Mouse (Mus musculus) megakaryocyte, embryonic 14.5 days (primary cell): Measurements from ENCODE around the gene Kndc1. TPM values are rescaled to one million over a fixed set of nuclear protein-coding genes. Genes with fewer than 3 reads are reported as not detected.

Experiments
- H3K27me3 ChIP-seq: replicated peaks from 2 replicates; pipeline ENCODE3; 2012; ENCODE audit warnings: inconsistent platforms
- H3K36me3 ChIP-seq: replicated peaks from 2 replicates; pipeline ENCODE3; 2012; ENCODE audit warnings: low read length, inconsistent platforms, mixed read lengths
- H3K4me1 ChIP-seq: 2 replicates; pipeline ENCODE4 v1.6.1; 2012; ENCODE audit warnings: inconsistent platforms
- H3K4me3 ChIP-seq: replicated peaks from 2 replicates; pipeline ENCODE3; 2012; ENCODE audit warnings: moderate library complexity, mild to moderate bottlenecking, inconsistent platforms
- H3K9me3 ChIP-seq: 2 replicates; pipeline ENCODE4 v1.6.1; 2012; ENCODE audit warnings: inconsistent platforms
- FLI1 ChIP-seq: IDR thresholded peaks from 2 replicates; pipeline ENCODE4 v1.6.1; 2012; ENCODE audit warnings: low read length, inconsistent platforms, mixed read lengths
- GATA1 ChIP-seq: IDR thresholded peaks from 3 replicates; pipeline ENCODE4 v1.6.1; 2012; ENCODE audit warnings: mixed read lengths, low read length, inconsistent platforms, borderline replicate concordance
- polyA plus RNA-seq: library from polyadenylated mRNA; stranded (reverse); fragments of >175 nt; gene quantifications from 2 replicates; pipeline ENCODE4 v1.2.3, GENCODE M21; 2012; ENCODE audit warnings: low replicate concordance; ENCODE audit not compliant: insufficient read depth

Gene Kndc1
- polyA plus RNA-seq: not detected in 2 replicates

DNA sequence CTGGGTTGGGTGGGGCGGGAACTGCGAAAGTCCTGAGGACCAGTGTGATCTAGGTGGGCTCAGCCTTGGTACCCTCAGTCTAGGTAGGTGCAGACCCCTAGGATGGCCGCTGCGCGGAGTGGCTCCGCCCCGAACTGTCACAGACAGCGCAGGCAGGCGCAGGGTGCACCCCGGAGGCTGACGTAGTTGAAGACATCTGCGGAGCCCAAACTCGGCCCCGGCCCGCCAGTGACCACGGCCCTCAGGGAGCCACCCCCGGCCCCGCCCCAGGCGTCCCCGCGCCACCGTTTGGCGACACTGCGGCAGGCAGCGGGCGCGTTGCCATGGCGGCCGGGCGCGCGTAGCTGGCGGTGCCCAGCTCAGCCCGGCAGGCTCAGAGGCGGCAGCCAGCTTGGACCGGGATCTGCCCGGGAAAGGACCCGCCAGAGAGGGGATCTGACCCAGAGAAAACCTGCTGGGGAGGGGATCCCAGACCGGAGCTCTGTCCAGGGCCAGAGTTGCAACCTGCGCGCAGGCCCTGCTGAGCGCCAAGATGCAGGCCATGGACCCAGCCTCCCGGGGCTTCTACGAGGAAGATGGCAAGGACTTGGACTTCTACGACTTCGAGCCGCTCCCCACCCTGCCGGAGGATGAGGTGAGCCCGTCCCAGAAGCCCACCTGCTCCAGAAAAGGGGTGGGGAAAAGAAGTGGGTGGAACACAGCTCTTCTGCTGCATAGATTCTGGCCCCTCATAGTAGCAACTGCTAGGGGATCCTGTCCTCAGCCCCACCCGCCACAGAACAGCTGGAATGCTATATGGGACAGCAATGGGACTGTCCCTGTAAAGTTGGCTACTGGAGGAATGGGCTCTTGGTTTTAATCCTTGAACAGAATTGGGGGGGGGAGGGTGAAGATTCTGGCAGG, at the start of gene Kndc1:
Kndc1 (plus strand) TSS at position 42 of the 903 bp plus-strand sequence.
- H3K4me3 ChIP-seq: peak within 1 kb of the TSS; percentile 38
- no peak for TF ChIP-seq FLI1
- TF ChIP-seq GATA1: no peak

GRCm38 (mm10) chr7:139845101-139845500, 49.4 kb upstream of the Kndc1 start:
- peaks cover 38% of the 10 kb centered on the region for H3K27me3 ChIP-seq
- no peak for TF ChIP-seq FLI1
- TF ChIP-seq GATA1: no peak
- no peaks in the 10 kb centered on the region for H3K4me1 ChIP-seq
- H3K36me3 ChIP-seq: no peaks in the 10 kb centered on the region
- peaks cover 7% of the 10 kb centered on the region for H3K9me3 ChIP-seq
- H3K4me3 ChIP-seq: no peak overlapping the region

More for the DNA sequence above, at the start of gene Kndc1:
- Histone ChIP-seq H3K27me3 (peaks cover 87% of the 10 kb centered on the region), H3K36me3 (no peaks in the 10 kb centered on the region), H3K4me1 (no peaks in the 10 kb centered on the region), H3K9me3 (no peaks in the 10 kb centered on the region; the same call in 1 of the 2 replicates)

DNA sequence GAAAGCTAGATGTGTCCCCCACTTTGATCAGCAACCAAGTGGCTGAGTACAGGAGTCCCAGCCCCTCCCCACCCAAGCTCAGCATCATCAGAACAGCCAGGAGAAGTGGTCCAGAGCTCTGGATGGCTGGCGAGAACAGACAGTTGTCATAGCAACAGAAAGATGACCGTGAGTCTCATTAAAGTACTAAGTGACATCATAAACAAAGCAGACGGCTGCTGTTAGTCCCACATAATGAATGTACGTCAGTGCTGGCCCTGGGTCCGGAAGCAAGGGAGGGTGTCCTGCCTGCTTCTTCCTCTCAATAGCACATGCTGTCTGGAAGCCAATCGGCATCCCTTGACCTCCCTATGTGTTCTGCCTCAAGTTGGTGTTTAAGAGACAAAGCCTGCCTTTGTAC, 44.3 kb upstream of the Kndc1 start:
- Histone ChIP-seq H3K36me3 (no peaks in the 10 kb centered on the region), H3K4me3 (no peak overlapping the region), H3K27me3 (peaks cover 39% of the 10 kb centered on the region), H3K4me1 (no peaks in the 10 kb centered on the region), H3K9me3 (no peaks in the 10 kb centered on the region)
- no peak for TF ChIP-seq GATA1
- no peak for TF ChIP-seq FLI1

- Histone ChIP-seq H3K27me3 (peaks cover 36% of the 10 kb centered on the region), H3K36me3 (no peaks in the 10 kb centered on the region), H3K4me1 (no peaks in the 10 kb centered on the region), H3K9me3 (no peaks in the 10 kb centered on the region), H3K4me3 (no peak overlapping the region)
- no peak for TF ChIP-seq FLI1
- TF ChIP-seq GATA1: no peak
Measured at GRCm38 (mm10) chr7:139850677-139851076, 43.8 kb upstream of the Kndc1 start.

DNA sequence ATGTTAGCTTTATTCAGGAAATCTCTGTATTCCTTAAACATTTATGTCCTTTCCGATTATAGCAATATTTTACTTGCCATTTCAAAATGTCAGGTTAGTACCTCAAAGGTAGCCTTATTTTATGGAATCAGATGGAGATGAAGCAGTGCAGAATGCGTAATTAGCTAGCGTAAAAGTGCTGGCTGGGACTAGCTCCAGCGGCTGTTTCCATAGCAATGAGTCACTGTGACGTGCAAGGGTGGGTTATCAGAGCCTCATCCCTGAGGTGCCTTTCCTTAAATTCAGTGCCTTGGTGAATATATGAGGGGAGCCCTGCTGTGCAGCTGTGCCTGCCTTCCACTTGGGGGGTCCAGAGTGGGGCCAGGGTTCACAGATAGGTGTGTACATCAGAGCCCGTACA, 43.4 kb upstream of the Kndc1 start:
- H3K4me3 ChIP-seq: no peak overlapping the region
- H3K9me3 ChIP-seq: no peaks in the 10 kb centered on the region
- TF ChIP-seq GATA1: 0 out of 3 replicates have a peak, but pooled peaks have one; percentile 9
- no peak for TF ChIP-seq FLI1

DNA sequence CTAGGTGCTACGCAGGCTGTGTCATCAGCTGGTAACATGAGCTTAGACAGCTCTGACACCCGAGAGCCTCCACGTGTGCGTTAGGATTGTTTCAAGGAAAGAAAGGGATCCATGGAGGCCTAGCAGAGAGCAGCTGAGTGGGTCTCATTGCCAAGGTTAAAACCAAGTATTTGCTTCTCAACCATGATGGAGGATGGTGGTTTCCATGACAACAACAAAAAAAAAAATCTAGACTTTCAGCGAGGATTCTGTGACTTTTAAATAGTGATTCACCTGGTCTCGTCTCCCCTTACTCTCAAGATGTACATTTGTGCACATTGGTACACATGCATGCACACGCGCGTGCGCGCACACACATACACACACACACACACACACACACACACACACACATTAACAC, 39.2 kb upstream of the Kndc1 start:
- H3K4me1 ChIP-seq: no peaks in the 10 kb centered on the region
- H3K36me3 ChIP-seq: no peaks in the 10 kb centered on the region
- TF ChIP-seq FLI1: no peak
- peaks cover 31% of the 10 kb centered on the region for H3K27me3 ChIP-seq
- H3K4me3 ChIP-seq: no peak overlapping the region
- no peaks in the 10 kb centered on the region for H3K9me3 ChIP-seq

More for the DNA sequence above, 43.4 kb upstream of the Kndc1 start:
- no peaks in the 10 kb centered on the region for H3K36me3 ChIP-seq
- no peaks in the 10 kb centered on the region for H3K4me1 ChIP-seq
- H3K27me3 ChIP-seq: peaks cover 37% of the 10 kb centered on the region

DNA sequence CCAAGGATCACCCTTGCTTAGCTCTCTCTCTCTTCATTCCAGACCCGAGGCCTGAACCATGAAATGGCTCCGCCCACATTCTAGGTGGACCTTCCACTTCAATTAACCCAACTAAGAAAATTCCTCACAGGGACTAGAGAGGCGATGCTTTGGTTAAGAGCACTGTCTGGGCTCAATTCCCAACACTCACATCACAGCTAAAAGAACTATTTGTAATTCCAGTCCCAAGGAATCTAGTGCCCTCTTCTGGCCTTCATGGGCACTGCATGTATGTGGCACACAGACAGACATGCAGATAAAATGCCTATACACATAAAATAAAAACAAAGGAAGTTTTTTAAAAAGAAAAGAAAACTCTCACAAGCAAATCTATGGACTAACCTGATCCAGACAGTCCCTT, 33.1 kb upstream of the Kndc1 start:
- no peak for TF ChIP-seq FLI1
- no peak for TF ChIP-seq GATA1
- H3K36me3 ChIP-seq: no peaks in the 10 kb centered on the region
- H3K4me3 ChIP-seq: no peak overlapping the region
- peaks cover 28% of the 10 kb centered on the region for H3K27me3 ChIP-seq
- no peaks in the 10 kb centered on the region for H3K4me1 ChIP-seq
- H3K9me3 ChIP-seq: no peaks in the 10 kb centered on the region

GRCm38 (mm10) chr7:139863076-139863475, 31.4 kb upstream of the Kndc1 start:
- H3K9me3 ChIP-seq: no peaks in the 10 kb centered on the region
- H3K36me3 ChIP-seq: no peaks in the 10 kb centered on the region

DNA sequence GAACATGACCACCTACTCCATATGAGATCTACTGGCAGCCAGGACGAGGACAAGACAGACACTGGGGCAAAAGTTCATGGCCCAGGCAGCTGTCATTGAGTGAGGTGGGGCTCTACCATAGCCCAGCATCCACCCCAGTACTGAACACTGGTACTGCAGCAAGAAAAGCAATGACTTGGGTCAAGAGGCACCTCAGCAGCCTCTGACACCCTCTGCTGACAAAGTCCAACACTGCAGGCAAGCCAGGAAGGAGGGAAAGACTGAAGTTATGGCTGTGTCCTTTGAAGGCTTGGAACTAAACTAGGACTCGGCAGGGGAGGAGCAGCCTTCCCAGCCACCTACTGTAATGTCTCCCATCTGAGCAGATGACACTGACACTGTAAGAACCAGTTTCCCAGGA, 30.2 kb upstream of the Kndc1 start:
- TF ChIP-seq GATA1 (no peak), FLI1 (no peak)
- no peaks in the 10 kb centered on the region for H3K36me3 ChIP-seq
- no peaks in the 10 kb centered on the region for H3K9me3 ChIP-seq
- no peaks in the 10 kb centered on the region for H3K4me1 ChIP-seq
- peaks cover 31% of the 10 kb centered on the region for H3K27me3 ChIP-seq
- no peak overlapping the region for H3K4me3 ChIP-seq

More at GRCm38 (mm10) chr7:139863076-139863475, 31.4 kb upstream of the Kndc1 start:
- TF ChIP-seq GATA1 (no peak), FLI1 (no peak)
- no peak overlapping the region for H3K4me3 ChIP-seq
- H3K4me1 ChIP-seq: no peaks in the 10 kb centered on the region
- peaks cover 28% of the 10 kb centered on the region for H3K27me3 ChIP-seq

GRCm38 (mm10) chr7:139864871-139865270, 29.6 kb upstream of the Kndc1 start:
- H3K4me1 ChIP-seq: no peaks in the 10 kb centered on the region
- TF ChIP-seq GATA1 (no peak), FLI1 (no peak)
- H3K36me3 ChIP-seq: no peaks in the 10 kb centered on the region
- no peaks in the 10 kb centered on the region for H3K9me3 ChIP-seq
- no peak overlapping the region for H3K4me3 ChIP-seq
- H3K27me3 ChIP-seq: peaks cover 31% of the 10 kb centered on the region

DNA sequence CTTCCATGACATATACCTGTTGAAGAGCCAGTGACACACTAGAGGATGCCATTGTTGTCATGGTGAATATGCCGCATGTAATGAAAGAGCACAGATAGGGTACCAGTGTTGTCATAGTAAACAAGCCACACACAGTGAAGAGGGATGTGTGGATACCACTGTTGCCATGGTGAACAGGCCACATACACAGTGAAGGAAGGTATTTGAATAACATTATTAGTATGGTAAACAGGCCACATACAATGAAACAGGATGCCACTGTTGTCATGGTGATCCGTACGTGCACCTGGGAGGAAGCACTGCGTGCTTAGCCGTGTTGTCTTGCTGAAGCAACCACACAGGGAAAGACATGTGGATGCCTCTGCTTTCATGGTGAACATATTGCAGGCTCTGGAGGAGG, 23.5 kb upstream of the Kndc1 start:
- H3K27me3 ChIP-seq: peaks cover 31% of the 10 kb centered on the region
- no peak overlapping the region for H3K4me3 ChIP-seq
- no peaks in the 10 kb centered on the region for H3K36me3 ChIP-seq
- no peaks in the 10 kb centered on the region; the same call in 1 of the 2 replicates for H3K4me1 ChIP-seq
- TF ChIP-seq FLI1: no peak
- no peak for TF ChIP-seq GATA1
- H3K9me3 ChIP-seq: no peaks in the 10 kb centered on the region
